Mouse (Mus musculus) cerebellum, adult 2 months (tissue): ENCODE results near the gene Vps41.

Experiments used
- CTCF ChIP-seq: fragments of 200-500 bp; IDR thresholded peaks from 2 replicates; pipeline ENCODE4 v1.5.1; 2011; ENCODE audit warnings: low read depth, mild to moderate bottlenecking, control low read depth, low read length, moderate library complexity, borderline replicate concordance; ENCODE audit not compliant: insufficient read depth
- POLR2A ChIP-seq: fragments of 200-500 bp; IDR thresholded peaks from 2 replicates; pipeline ENCODE4 v1.6.1; 2011; ENCODE audit warnings: low read length, control low read depth, borderline replicate concordance; ENCODE audit not compliant: insufficient read depth

DNA sequence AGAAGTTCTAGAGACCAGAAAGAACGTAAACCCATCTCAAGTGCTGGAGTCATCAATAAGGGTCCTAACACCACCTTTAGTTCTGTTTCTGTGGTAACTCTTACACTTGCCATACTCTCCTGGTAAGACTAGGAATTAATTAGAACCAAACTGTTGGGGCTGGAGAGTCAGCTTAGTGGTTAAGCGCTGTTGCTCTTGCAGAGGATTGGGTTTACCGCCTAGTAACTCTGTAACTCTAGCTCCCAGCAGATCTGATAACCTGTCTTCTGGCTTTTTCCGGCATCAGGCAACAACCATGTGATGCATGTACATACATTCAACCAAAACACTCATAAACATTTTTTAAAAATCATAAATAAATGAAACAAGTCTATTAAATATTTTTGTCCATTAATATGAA is 72.6 kb downstream of the Vps41 start:
- no peak for TF ChIP-seq CTCF
- no peak for TF ChIP-seq POLR2A
